Mouse (Mus musculus): ENCODE results near the gene AI413582.

- TF ChIP-seq CTCF (IDR thresholded peaks at IDR 0.05; ENCODE audit: low read depth), result no peak
- TF ChIP-seq EP300 (IDR thresholded peaks at IDR 0.05; ENCODE audit: low read depth), result no peak
These were observed 44.0 kb upstream of the AI413582 start for GRCm38 (mm10) chr17:27609576-27609975.

Measured in heart, postnatal 0 days (tissue).